ENCODE assay signal across 24 mouse cellular contexts in genomic region chr2:93806487-93807201, GRCm38 (mm10). TPM values are rescaled to one million over a fixed set of nuclear protein-coding genes. Genes with fewer than 3 reads are reported as not detected.
DNase-seq lines count a peak whose midpoint lies in the region; ATAC-seq and TF ChIP-seq lines count a peak whose summit lies in the region.
"Had no signal": no experiment of that assay in that cellular context is flagged by ENCODE, and none has a peak within 500 bp of the region (broad histone marks: within the 10 kb centered on the region; RNA-seq: fewer than 3 reads in every experiment).

No protein-coding gene starts in this region.

- no peak overlapping the region for H3K9ac ChIP-seq in forebrain, postnatal 0 days
- H3K9ac ChIP-seq in forebrain, embryonic 11.5 days (ENCODE audit: low read length): no peak overlapping the region
- H3K9ac ChIP-seq: hindbrain, embryonic 12.5 days; limb, embryonic 15.5 days; lung, embryonic 15.5 days; midbrain, embryonic 12.5 days; neural tube, embryonic 13.5 days had no signal

- H3K36me3 ChIP-seq in forebrain, postnatal 0 days (ENCODE audit: insufficient read depth): peaks cover 84% of the 10 kb centered on the region
- H3K36me3 ChIP-seq in forebrain, embryonic 11.5 days (ENCODE audit: control insufficient read depth, insufficient read depth, low read length): peaks cover 3% of the 10 kb centered on the region; the same call in 1 of the 2 replicates
- H3K36me3 ChIP-seq in E14TG2a.4 (ENCODE audit: insufficient read depth, low read length): peaks cover 82% of the 10 kb centered on the region

- ATAC-seq in forebrain, postnatal 0 days: no peak
- ATAC-seq in forebrain, embryonic 11.5 days (replicated peaks; ENCODE audit: low FRiP score): no peak
- ATAC-seq: forebrain, embryonic 16.5 days; inflammation-experienced regulatory T-cells, adult 6 months had no signal

- DNase-seq in forebrain, postnatal 0 days: no peak
- no peak for DNase-seq in forebrain, embryonic 11.5 days (ENCODE audit: low spot score)
- no peak for DNase-seq in left cerebral cortex, adult 2 months (ENCODE audit: extremely low spot score in 1 of 2, low spot score in 2 of 2)
- no peak for DNase-seq in left cerebral cortex, adult 9 months (ENCODE audit: low spot score in 2 of 2)
- DNase-seq in 3T3-L1 (ENCODE audit: low read depth, low spot score): peak; percentile 22
- DNase-seq in natural killer cell, adult 2 months (ENCODE audit: low spot score in 2 of 2): no peak
- no peak for DNase-seq in right cerebral cortex, postnatal 4 days
- DNase-seq: adrenal gland, postnatal 25 days; embryo, embryonic 11 days; kidney, adult 9 months; kidney, postnatal 4 days; spleen, adult 18-20 months; thymus, adult 18-20 months; thymus, postnatal 4 days had no signal

- H3K27me3 ChIP-seq in forebrain, postnatal 0 days (ENCODE audit: insufficient read depth, low read length): no peaks in the 10 kb centered on the region
- H3K27me3 ChIP-seq in forebrain, embryonic 11.5 days (ENCODE audit: control insufficient read depth, insufficient read depth, low read length): no peaks in the 10 kb centered on the region
- H3K27me3 ChIP-seq in E14TG2a.4 (ENCODE audit: insufficient read depth, low read length): no peaks in the 10 kb centered on the region
- H3K27me3 ChIP-seq: hindbrain, embryonic 12.5 days; limb, embryonic 15.5 days; lung, embryonic 15.5 days; midbrain, embryonic 12.5 days; neural tube, embryonic 13.5 days had no signal

- peak; percentile 41 for TF ChIP-seq CTCF in forebrain, postnatal 0 days (IDR thresholded peaks at IDR 0.05; ENCODE audit: low read depth)
- TF ChIP-seq CTCF in left cerebral cortex, adult 2 months (IDR thresholded peaks at IDR 0.05): peak; percentile 7; the same call in 1 of the 2 replicates
- peak; percentile 11; the same call in 1 of the 2 replicates for TF ChIP-seq CTCF in E14TG2a.4 (conservative IDR thresholded peaks at IDR 0.05; ENCODE audit: low read length)

- H3K4me2 ChIP-seq in forebrain, postnatal 0 days (ENCODE audit: low read depth): no peak overlapping the region
- no peak overlapping the region for H3K4me2 ChIP-seq in forebrain, embryonic 11.5 days (ENCODE audit: low read depth, low read length, severe bottlenecking)
- H3K4me2 ChIP-seq: hindbrain, embryonic 12.5 days; limb, embryonic 15.5 days; lung, embryonic 15.5 days; midbrain, embryonic 12.5 days; neural tube, embryonic 13.5 days had no signal

- no peak overlapping the region for H3K27ac ChIP-seq in forebrain, postnatal 0 days (ENCODE audit: low read depth, low read length)
- no peak overlapping the region for H3K27ac ChIP-seq in forebrain, embryonic 11.5 days (ENCODE audit: low read depth, low read length)
- H3K27ac ChIP-seq in left cerebral cortex, adult 2 months: no peak overlapping the region
- H3K27ac ChIP-seq: heart, embryonic 10.5 days; hindbrain, embryonic 12.5 days; limb, embryonic 15.5 days; lung, embryonic 15.5 days; midbrain, embryonic 12.5 days; neural tube, embryonic 13.5 days had no signal

- intact Hi-C loops in left cerebral cortex, adult 2 months (cut with DNase I): no loop called here

- WGBS in forebrain, postnatal 0 days: 92% methylated on average over 6 of the region's 6 CpGs
- WGBS in forebrain, embryonic 11.5 days: 85% methylated on average over 6 of the region's 6 CpGs

- H3K9me3 ChIP-seq in forebrain, postnatal 0 days (ENCODE audit: low read length): no peaks in the 10 kb centered on the region
- no peaks in the 10 kb centered on the region for H3K9me3 ChIP-seq in forebrain, embryonic 11.5 days (ENCODE audit: control insufficient read depth, low read length)
- no peaks in the 10 kb centered on the region for H3K9me3 ChIP-seq in E14TG2a.4 (ENCODE audit: low read length)
- H3K9me3 ChIP-seq: G1E; heart, embryonic 10.5 days; hindbrain, embryonic 12.5 days; limb, embryonic 15.5 days; lung, embryonic 15.5 days; midbrain, embryonic 12.5 days; neural tube, embryonic 13.5 days had no signal

- no peak overlapping the region for H3K4me3 ChIP-seq in forebrain, postnatal 0 days (ENCODE audit: low read depth, low read length)
- H3K4me3 ChIP-seq in forebrain, embryonic 11.5 days (ENCODE audit: low read depth, low read length): no peak overlapping the region
- H3K4me3 ChIP-seq in left cerebral cortex, adult 2 months: no peak overlapping the region
- no peak overlapping the region for H3K4me3 ChIP-seq in E14TG2a.4 (replicated peaks; ENCODE audit: low read length)
- H3K4me3 ChIP-seq: heart, embryonic 10.5 days; hindbrain, embryonic 12.5 days; limb, embryonic 15.5 days; lung, embryonic 15.5 days; midbrain, embryonic 12.5 days; neural tube, embryonic 13.5 days had no signal

- H3K4me1 ChIP-seq in forebrain, postnatal 0 days (ENCODE audit: insufficient read depth): no peaks in the 10 kb centered on the region
- H3K4me1 ChIP-seq in forebrain, embryonic 11.5 days (replicated peaks; ENCODE audit: control insufficient read depth, insufficient read depth, low read length): no peaks in the 10 kb centered on the region
- 0 out of 2 replicates have a peak, but pooled peaks cover 5% of the 10 kb centered on the region for H3K4me1 ChIP-seq in E14TG2a.4 (replicated peaks; ENCODE audit: low read depth, low read length)
- H3K4me1 ChIP-seq: heart, embryonic 10.5 days; hindbrain, embryonic 12.5 days; limb, embryonic 15.5 days; lung, embryonic 15.5 days; midbrain, embryonic 12.5 days; neural tube, embryonic 13.5 days had no signal

RNA-seq across cellular contexts. Expression of gene Ext2, which starts 15.7 kb away (rescaled TPM):
- total RNA-seq in forebrain, postnatal 0 days (2014; rRNA removed): 31.4 and 37.7 TPM in 2 replicates
- 67.8 and 68.6 TPM in 2 replicates for polyA plus RNA-seq in forebrain, postnatal 0 days (2015; fragmentation: Nextera tagmentation; extraction: Ambion mirVana)
- 78.3 and 78.6 TPM in 2 replicates for polyA plus RNA-seq in forebrain, embryonic 11.5 days (2014; fragmentation: Nextera tagmentation; extraction: Ambion mirVana)
- total RNA-seq in left cerebral cortex, adult 2 months (2021): 10 to 100 TPM; 50.6 to 57.4 TPM

RNA-seq across cellular contexts. Expression of gene Accs, which starts 43.1 kb away (rescaled TPM):
- 14.2 and 15.2 TPM in 2 replicates for total RNA-seq in forebrain, postnatal 0 days (2014; rRNA removed)
- 3.8 and 5.1 TPM in 2 replicates for polyA plus RNA-seq in forebrain, postnatal 0 days (2015; fragmentation: Nextera tagmentation; extraction: Ambion mirVana)
- 7.7 and 11.1 TPM in 2 replicates for polyA plus RNA-seq in forebrain, embryonic 11.5 days (2014; fragmentation: Nextera tagmentation; extraction: Ambion mirVana)
- total RNA-seq in left cerebral cortex, adult 2 months (2021): 1 to 10 TPM; 2.0 to 3.4 TPM
